Mouse (Mus musculus) naive thymus-derived CD4-positive, alpha-beta T cell, adult 2 months (primary cell): Measurements from ENCODE around the gene Zhx3.

Experiments used
- DNase-seq: peaks from one replicate; pipeline ENCODE4 v3.0.0-alpha.2; 2011; ENCODE audit warnings: low read depth

The Zhx3 gene

DNA sequence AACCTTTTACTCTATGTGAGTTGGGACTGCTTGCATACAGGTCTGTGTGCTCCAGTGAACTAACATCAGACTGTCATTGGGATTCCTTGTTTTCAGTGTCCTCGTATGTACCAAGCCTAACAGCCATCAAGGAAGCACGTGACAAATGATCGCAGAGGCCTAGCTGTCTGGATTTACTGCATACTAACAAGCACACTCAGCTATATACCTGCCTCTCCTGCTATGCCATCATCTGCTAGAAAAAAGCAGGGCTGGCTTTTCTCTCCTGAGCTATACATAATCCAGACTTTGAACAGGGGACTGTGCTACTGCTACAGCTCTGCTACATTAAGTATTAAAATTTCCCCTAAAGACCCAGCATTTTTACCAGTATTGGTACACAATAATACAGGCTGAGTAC is 70.5 kb downstream of the Zhx3 start:
- DNase-seq: no peak

DNA sequence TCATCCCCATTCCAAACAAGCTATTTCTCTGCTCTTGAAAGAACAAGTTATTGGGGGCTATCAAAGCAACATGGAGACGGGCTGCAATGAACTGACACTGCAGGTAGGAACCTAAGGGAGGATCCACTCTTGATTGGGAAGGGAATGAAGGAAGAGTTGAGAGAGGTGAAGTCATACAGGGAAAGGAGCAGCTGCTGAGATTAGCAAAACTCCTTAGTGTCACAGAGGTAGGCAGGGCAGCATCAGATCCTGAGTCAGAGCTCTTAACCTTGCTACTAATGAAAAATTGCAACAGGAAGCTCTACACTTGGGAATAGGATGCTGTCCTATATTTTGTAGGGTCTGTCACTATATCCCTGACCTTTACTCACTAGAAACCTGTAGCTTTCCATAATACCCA is 71.8 kb downstream of the Zhx3 start:
- no peak for DNase-seq

- no peak for DNase-seq
Observed at GRCm38 (mm10) chr2:160798206-160798605, 74.6 kb downstream of the Zhx3 start.

DNA sequence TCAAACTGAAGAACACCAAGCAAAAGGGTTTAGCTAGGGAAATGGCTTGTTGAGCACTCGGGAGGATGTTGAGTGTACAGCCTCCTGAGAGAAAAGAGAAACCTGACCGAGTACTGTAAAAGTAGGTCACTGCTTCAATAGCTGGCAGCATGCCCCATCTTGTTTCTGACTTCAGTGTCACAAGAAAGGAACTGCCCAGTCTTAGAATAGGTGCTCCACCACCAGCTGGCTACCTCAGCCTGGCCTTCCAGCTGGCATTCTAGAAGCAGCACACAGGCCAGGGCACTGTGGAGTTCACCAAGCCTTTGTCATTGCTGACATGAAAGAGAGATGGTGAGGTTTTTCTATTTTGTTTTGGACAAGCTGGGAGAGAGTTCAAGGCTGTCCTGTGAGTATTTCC is 75.8 kb downstream of the Zhx3 start:
- DNase-seq: no peak

GRCm38 (mm10) chr2:160793117-160793516 is 79.7 kb downstream of the Zhx3 start:
- DNase-seq: peak; percentile 81

DNA sequence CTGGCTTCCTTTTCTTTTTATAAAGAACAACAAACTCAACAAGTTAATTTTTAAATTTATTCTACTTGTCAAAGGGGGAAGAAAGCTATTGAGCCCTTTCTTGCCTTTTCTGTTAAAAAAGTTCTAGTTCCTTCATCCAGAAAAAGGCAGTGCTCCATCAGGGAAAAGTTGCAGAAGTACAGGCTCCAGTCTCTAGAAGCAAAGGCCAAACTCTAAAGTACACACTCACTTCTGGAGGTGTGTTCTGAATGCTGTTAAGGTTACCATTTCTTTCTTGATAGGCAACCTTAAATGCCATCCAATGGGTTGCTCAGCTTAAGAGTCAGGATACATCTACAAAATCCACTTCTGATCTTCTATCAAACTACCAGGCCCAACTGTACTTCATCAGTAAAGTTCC is 83.1 kb downstream of the Zhx3 start:
- no peak for DNase-seq

GRCm38 (mm10) chr2:160789046-160789445 is 83.8 kb downstream of the Zhx3 start:
- DNase-seq: no peak

DNA sequence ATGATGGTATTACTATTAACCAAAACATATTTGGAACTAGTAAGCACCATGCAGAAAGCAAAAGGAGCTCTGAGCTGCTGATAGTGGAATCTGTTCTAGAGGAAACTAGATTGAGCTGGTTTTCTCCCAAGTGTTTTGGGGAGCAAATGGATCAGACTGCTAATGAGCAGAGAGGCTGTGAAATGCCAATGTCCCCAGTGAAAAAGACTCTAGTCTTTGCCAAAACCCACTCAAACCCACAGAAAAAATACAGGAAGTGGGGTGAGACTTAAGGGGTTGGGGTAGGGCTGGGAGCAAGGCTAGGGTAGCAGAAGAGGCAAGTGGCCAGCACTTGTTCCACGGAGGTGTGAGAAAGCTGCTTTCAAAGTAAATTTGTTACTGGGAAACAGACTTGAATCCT is 86.5 kb downstream of the Zhx3 start:
- no peak for DNase-seq

DNA sequence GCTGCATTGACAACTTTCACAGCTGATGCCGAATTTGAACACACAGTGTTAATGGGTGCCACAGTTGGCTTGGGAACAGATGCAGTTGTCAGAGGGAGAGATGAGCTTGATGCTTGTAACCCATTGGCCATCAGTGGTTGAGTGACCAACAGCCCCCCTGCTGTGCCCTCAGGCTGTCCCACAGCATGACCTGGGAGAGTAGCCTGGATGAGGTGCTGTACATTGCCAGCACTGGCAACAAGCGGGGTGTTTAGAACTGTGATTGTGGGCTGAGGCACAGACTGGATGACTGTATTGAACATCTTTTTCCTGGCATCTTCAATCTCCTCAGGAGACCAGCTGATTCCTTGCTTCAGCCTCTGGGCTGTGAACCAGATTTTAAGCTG is 92.0 kb downstream of the Zhx3 start:
- no peak for DNase-seq

GRCm38 (mm10) chr2:160780154-160780833 is 92.5 kb downstream of the Zhx3 start:
- peak; percentile 40 for DNase-seq

GRCm38 (mm10) chr2:160778034-160778433 is 94.8 kb downstream of the Zhx3 start:
- no peak for DNase-seq

- DNase-seq: no peak
Observed at GRCm38 (mm10) chr2:160771325-160772276, 101.2 kb downstream of the Zhx3 start.

DNA sequence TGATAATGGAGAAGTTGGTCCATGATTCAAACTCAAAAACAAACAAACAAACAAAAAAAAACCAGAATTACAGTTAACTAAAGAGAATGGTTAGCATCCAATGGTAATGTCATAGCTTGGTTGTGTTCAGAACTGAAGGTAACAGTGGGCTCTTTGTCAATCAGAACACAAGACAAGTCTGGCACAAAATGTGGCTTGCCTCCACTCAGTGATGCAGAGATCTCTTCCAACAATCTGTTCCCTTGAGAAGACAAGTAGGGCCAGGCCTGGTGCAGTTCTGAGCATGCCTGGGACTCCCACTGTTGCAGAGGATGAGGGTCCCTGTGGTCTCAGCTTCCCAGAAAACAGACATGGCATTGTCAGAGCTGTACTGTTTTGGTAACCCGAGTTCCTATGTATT is 101.9 kb downstream of the Zhx3 start:
- no peak for DNase-seq

DNA sequence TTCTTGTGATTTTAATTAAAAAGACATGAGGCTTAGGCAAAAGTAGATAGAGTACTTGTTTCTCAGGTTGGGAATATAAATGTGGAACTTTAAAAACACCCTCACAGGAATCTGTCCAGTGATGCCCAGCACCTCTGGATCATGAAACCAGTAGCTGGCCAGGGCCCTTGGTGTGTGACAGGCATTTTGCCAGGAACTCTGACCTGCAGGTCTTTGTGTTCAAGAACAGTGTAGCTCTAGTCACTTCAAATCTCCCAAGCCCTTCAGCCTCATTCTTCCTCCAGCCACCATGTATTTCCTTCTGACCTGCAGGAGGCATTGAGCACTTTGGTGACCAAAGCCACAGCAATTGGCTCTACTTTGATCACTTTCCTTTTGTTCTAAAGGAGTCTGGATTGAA is 102.4 kb downstream of the Zhx3 start:
- DNase-seq: no peak

GRCm38 (mm10) chr2:160768997-160769396 is 103.8 kb downstream of the Zhx3 start:
- DNase-seq: no peak

DNA sequence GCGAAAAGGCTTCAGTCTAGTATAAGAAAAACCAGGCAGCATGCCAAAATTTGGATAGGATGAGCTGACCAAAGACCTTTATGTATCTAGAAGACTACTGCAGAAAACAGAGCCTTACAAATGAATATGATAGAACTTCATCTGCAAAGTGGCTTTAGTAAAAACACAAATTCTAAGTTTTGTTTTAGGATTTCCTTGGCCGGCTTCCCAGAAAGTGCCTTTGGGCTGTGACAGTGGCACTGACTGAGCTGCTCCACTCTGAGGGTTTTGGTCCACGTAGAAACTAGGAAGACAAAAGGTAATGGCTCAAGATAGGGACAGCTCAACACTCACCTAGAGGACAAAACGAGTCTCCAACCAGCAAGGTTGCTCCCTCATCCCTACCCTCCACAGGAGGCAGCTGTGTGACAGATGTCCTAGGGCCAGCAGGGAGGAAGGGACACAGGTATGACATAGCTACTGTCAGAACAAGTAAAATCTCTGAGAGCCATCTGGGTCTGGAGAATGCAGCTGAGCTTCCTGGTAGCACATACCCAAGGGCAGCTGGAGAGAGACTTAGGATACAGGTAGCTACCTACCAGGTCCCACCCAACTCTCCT is 104.6 kb downstream of the Zhx3 start:
- DNase-seq: no peak

DNA sequence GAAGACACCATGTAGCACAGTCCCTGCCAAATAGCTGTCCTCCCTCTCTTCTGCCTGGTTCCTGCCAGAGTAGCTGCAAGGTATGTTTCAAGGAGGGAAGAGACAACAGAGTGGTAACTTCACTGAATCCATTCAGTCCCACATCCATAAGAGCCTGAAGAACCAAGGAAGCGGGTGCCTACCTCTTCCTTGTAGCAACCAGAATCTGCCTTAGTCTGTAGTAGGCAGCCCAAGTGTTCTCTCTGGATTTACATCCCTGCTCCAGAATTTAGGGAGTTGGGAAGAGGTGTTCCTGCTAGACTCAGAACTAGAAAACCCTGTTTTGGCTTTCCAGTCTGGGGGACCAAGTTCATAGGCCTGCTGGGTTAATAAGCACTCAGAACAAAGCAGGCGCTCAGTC is 105.6 kb downstream of the Zhx3 start:
- DNase-seq: no peak

- no peak for DNase-seq
Observed at GRCm38 (mm10) chr2:160766371-160766771, 106.4 kb downstream of the Zhx3 start.

GRCm38 (mm10) chr2:160765096-160765495 is 107.7 kb downstream of the Zhx3 start:
- no peak for DNase-seq

DNA sequence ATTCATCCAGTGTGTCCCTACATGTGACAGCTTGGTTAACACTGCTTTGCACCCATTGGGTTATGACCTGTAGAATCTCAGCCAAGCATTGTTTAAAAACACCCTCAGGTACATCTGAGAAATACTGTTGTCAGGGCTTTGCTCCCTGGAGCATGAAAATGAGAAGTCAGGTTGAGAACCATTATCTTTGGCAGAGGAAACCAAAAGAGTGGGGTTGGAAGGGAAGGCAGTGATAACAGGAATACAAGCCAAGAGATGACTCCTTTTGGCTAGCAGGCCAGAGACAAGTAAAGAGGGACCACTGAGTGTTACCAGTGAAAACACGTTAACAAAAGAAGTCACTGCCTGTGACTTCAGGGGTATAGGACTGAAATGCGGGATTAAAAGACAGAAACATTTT is 108.4 kb downstream of the Zhx3 start:
- DNase-seq: no peak

DNA sequence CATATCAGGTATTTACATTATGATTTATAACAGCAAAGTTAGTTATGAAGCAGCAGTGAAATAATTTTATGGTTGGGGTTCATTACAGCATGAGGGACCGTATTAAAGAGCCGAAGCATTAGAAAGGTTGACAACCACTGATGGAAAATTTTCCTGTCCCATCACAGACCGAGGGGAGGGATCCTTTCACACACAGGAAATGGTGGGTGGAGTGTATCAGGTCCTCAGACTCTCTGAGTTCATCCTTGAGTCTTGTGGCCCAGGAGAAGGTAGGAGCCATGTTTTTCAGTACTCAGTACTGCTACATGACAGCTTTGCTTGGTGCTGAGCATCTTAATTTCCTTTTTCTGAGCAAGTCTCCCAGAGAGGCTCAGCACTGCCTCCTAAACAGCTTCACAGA is 109.0 kb downstream of the Zhx3 start:
- peak; percentile 58 for DNase-seq

- DNase-seq: peak; percentile 57
Observed at GRCm38 (mm10) chr2:160760433-160761184, 112.2 kb downstream of the Zhx3 start.
